Mouse (Mus musculus) brown adipose tissue, adult 24 weeks (tissue): ENCODE measurements around the gene Fbxo27. TPM values are rescaled to one million over a fixed set of nuclear protein-coding genes. Genes with fewer than 3 reads are reported as not detected.

ENCODE experiments used
- H3K27ac ChIP-seq: fragments of 200-500 bp; replicated peaks from 2 replicates; pipeline ENCODE4 v1.5.1; 2012; ENCODE audit warnings: low read depth, mild to moderate bottlenecking, low read length
- H3K4me1 ChIP-seq: fragments of 200-500 bp; 2 replicates; pipeline ENCODE4 v1.6.1; 2012; ENCODE audit warnings: low read length, mixed read lengths; ENCODE audit not compliant: control insufficient read depth, insufficient read depth, insufficient read length
- H3K4me3 ChIP-seq: fragments of 200-500 bp; 2 replicates; pipeline ENCODE4 v1.5.1; 2012; ENCODE audit warnings: low read depth, mild to moderate bottlenecking, low read length, moderate library complexity; ENCODE audit not compliant: insufficient read depth
- polyA plus RNA-seq: library from polyadenylated mRNA; stranded (reverse); fragments of >200 nt; gene quantifications from 2 replicates; pipeline ENCODE4 v1.2.4, GENCODE M21; 2012; ENCODE audit not compliant: missing spikeins, insufficient read depth, insufficient read length

Gene Fbxo27
- polyA plus RNA-seq, 1 experiment, result 1.2 TPM

- Histone ChIP-seq H3K27ac (no peak overlapping the region), H3K4me3 (no peak overlapping the region), H3K4me1 (no peaks in the 10 kb centered on the region)
Observed at GRCm38 (mm10) chr7:28720753-28721537, 28.3 kb downstream of the Fbxo27 start.

DNA sequence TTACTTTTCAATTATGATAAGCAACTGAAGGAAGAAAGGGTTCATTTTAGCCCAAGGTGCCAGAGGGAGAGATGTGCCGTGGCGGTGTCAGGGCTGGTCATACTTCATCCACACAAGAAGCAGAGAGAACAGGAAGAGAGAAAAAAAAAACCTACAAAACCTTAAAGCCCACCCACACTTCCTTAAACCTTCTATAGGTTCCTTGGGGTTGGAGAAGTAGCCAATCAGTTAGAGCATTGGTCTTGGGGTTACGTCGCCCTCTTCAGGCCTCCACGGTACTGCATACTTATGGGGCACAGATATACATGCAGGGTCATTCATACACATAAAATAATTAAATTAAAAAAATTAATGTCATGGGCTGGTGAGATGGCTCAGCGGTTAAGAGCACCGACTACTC, 29.4 kb downstream of the Fbxo27 start:
- no peaks in the 10 kb centered on the region for H3K4me1 ChIP-seq
- no peak overlapping the region for H3K4me3 ChIP-seq
- no peak overlapping the region for H3K27ac ChIP-seq

GRCm38 (mm10) chr7:28724613-28725012, 32.0 kb downstream of the Fbxo27 start:
- H3K27ac ChIP-seq, result no peak overlapping the region
- no peaks in the 10 kb centered on the region for H3K4me1 ChIP-seq
- no peak overlapping the region for H3K4me3 ChIP-seq

GRCm38 (mm10) chr7:28726600-28726999, 34.0 kb downstream of the Fbxo27 start:
- Histone ChIP-seq H3K4me3 (no peak overlapping the region), H3K27ac (no peak overlapping the region)

DNA sequence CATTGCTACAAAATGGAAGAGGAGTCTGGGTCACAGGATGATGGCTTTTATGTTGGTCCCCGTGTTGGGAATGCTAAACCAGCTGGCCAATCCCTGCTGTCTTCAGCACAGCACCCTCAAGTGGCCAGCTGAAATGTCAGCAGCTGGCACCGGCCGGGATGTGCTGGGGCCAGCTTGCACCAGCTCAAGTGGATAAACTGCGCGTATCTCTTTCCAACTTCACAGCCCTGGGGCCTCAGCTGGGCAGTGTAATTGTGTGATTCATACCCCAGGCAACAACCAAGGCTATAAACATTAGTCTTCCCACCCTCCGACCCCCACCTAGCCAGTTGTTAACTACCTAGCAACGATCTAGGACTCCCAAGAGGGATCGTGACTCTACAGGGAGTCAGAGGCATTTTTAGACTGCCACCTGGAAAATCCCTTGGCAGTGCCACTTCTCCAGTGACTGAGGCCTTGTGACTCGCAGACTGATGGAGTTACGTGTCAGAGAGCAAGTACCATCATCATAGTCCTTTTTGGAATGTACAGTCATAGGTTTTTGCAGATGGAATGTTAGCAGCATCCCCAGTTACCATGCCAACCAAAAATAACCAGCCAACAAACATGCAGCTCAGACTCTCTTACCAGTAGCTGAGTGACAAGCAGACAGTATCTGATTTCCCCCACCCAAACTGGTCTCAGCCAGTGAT, 35.1 kb downstream of the Fbxo27 start:
- Histone ChIP-seq H3K4me1 (no peaks in the 10 kb centered on the region), H3K27ac (no peak overlapping the region), H3K4me3 (no peak overlapping the region)

More at GRCm38 (mm10) chr7:28726600-28726999, 34.0 kb downstream of the Fbxo27 start:
- no peaks in the 10 kb centered on the region for H3K4me1 ChIP-seq

GRCm38 (mm10) chr7:28732341-28733142, 39.9 kb downstream of the Fbxo27 start:
- Histone ChIP-seq H3K4me1 (no peaks in the 10 kb centered on the region), H3K27ac (no peak overlapping the region), H3K4me3 (peak overlapping the region; percentile 19)

- H3K27ac ChIP-seq, result no peak overlapping the region
- H3K4me3 ChIP-seq, result peak overlapping the region; percentile 19
- no peaks in the 10 kb centered on the region for H3K4me1 ChIP-seq
Observed at GRCm38 (mm10) chr7:28733211-28733610, 40.6 kb downstream of the Fbxo27 start.

GRCm38 (mm10) chr7:28735701-28736100, 43.1 kb downstream of the Fbxo27 start:
- Histone ChIP-seq H3K4me3 (no peak overlapping the region), H3K4me1 (no peaks in the 10 kb centered on the region), H3K27ac (no peak overlapping the region)

- Histone ChIP-seq H3K27ac (no peak overlapping the region), H3K4me1 (no peaks in the 10 kb centered on the region)
Observed at GRCm38 (mm10) chr7:28739829-28740228, 47.2 kb downstream of the Fbxo27 start.

GRCm38 (mm10) chr7:28740949-28741348, 48.3 kb downstream of the Fbxo27 start:
- H3K4me1 ChIP-seq, result no peaks in the 10 kb centered on the region
- peak overlapping the region; percentile 83 for H3K4me3 ChIP-seq
- peak overlapping the region; percentile 69; the same call in 1 of the 2 replicates for H3K27ac ChIP-seq

More at GRCm38 (mm10) chr7:28739829-28740228, 47.2 kb downstream of the Fbxo27 start:
- no peak overlapping the region for H3K4me3 ChIP-seq

DNA sequence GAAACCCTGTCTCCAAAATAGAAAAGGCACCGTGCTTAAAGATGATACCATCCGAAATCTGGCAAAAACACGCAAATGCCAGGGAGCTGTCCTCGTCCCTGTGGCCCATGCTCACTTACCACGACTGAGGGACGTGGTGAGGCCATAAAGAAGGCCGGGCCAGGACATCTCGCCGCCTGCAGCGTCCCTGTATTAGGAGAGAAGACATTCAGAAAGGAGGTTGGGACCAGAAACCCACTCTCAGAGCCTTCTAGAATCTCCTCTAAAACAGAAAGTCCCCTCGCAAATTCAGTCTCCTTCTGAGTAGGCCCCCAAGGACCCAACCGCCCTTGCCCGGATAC, 48.7 kb downstream of the Fbxo27 start:
- Histone ChIP-seq H3K4me1 (no peaks in the 10 kb centered on the region), H3K27ac (peak overlapping the region; percentile 69), H3K4me3 (peak overlapping the region; percentile 83)

DNA sequence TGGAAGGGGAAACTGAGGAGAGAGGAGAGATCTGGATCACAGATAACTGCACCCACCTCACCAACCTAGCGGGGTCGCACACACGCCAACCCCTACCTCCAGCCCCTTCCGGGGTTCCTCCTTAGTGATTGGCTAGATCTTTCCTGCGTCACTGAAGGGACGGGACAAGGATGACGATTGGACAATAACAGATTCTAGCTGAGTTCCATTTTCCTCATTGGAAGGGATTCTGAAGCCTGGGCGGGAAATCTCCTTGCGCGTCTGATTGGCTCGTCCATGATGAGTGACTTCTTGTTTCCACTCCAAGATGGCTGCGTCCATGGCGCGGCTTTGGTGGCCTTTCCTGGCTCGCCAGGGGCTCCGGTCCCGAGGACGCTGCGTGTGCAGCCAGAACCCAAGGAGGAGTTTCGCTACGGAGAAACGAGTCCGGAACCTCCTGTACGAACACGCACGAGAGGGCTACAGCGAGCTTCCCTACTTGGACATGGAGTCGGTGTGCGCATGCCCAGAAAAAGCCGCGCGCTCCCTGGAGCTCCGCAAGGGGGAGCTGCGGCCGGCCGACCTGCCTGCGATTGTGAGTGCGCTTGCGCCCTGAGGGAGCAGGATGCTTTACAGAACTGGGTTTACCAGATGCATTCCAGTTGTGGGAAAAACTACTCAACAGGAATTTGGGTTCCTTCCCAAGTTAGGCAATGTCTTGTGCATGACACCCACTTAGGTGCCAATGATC, 49.2 kb downstream of the Fbxo27 start, which contains the start of the genes Mrps12 and Sars2:
TSS of gene Mrps12 (minus strand) at position 112 of the 730 bp plus-strand sequence.
TSS of gene Sars2 (plus strand) at position 284 of the 730 bp plus-strand sequence.
- peak within 1 kb of the TSS; percentile 83 for H3K4me3 ChIP-seq
- peak within 1 kb of the TSS; percentile 93 for H3K27ac ChIP-seq
- no peaks in the 10 kb centered on the region for H3K4me1 ChIP-seq
